In the genomic region with DNA sequence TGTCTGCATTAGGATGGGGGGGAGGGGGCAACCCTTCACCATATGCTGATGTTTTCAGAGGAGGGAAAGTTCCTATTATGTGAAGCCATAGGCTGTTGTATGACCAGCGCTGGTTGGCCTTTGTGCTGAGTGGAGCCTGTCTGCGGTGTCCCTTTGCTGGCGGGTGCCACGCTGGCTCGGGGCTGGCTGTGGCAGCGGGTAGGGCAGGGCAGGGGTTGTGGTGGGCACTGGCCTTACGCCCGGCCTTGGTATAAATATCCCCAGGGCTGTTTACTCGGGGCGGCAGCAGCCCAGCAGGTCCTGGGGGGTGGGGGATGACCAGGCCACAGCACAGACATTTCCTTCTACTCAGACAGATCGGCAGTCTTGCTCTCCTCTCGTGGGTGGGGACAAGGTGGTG, we compare ENCODE assay signal across 7 mouse cellular contexts. TPM values are rescaled to one million over a fixed set of nuclear protein-coding genes. Genes with fewer than 3 reads are reported as not detected.
DNase-seq lines count a peak whose midpoint lies in the region; ATAC-seq and TF ChIP-seq lines count a peak whose summit lies in the region.

No protein-coding gene starts in this region.

- H3K36me3 ChIP-seq in forebrain, embryonic 15.5 days = peaks cover 29% of the 10 kb centered on the region
- H3K36me3 ChIP-seq in hindbrain, postnatal 0 days (ENCODE audit: insufficient read depth, low read length) = peaks cover 17% of the 10 kb centered on the region
- peaks cover 16% of the 10 kb centered on the region for H3K36me3 ChIP-seq in midbrain, embryonic 11.5 days (ENCODE audit: control insufficient read depth, insufficient read depth, low read length)

- H3K9me3 ChIP-seq in forebrain, embryonic 15.5 days = no peaks in the 10 kb centered on the region
- H3K9me3 ChIP-seq in hindbrain, postnatal 0 days (ENCODE audit: low read length) = no peaks in the 10 kb centered on the region
- no peaks in the 10 kb centered on the region for H3K9me3 ChIP-seq in midbrain, embryonic 11.5 days (ENCODE audit: control insufficient read depth, low read length)

- ATAC-seq in forebrain, embryonic 15.5 days (replicated peaks) = 0 out of 2 replicates have a peak, but pooled peaks have one; percentile 30
- peak; percentile 15 for ATAC-seq in hindbrain, postnatal 0 days
- peak; percentile 20; the same call in 1 of the 2 replicates for ATAC-seq in midbrain, embryonic 11.5 days (ENCODE audit: low FRiP score)

- peaks cover 29% of the 10 kb centered on the region for H3K4me1 ChIP-seq in lung, adult 2 months (ENCODE audit: control insufficient read depth, insufficient read depth, low read length)
- peaks cover 8% of the 10 kb centered on the region for H3K4me1 ChIP-seq in forebrain, embryonic 15.5 days
- peaks cover 15% of the 10 kb centered on the region for H3K4me1 ChIP-seq in hindbrain, postnatal 0 days (ENCODE audit: insufficient read depth, low read length)
- H3K4me1 ChIP-seq in midbrain, embryonic 11.5 days (ENCODE audit: control insufficient read depth, insufficient read depth, low read length) = peaks cover 16% of the 10 kb centered on the region

- H3K27ac ChIP-seq in forebrain, embryonic 15.5 days (replicated peaks) = no peak overlapping the region
- no peak overlapping the region; the same call in 1 of the 2 replicates for H3K27ac ChIP-seq in hindbrain, postnatal 0 days
- no peak overlapping the region for H3K27ac ChIP-seq in midbrain, embryonic 11.5 days (ENCODE audit: low read depth, low read length)

- peak; percentile 49 to 68 for DNase-seq in lung, adult 18-20 months
- DNase-seq in lung, adult 2 months = no peak
- DNase-seq in hindbrain, postnatal 0 days (ENCODE audit: low spot score) = peak; percentile 18
- DNase-seq in midbrain, embryonic 11.5 days (ENCODE audit: low spot score, missing footprints) = no peak
- DNase-seq in urinary bladder, postnatal 25 days (ENCODE audit: low spot score) = no peak
- no peak for DNase-seq in adipocyte (ENCODE audit: low spot score)

- H3K9ac ChIP-seq in forebrain, embryonic 15.5 days (replicated peaks) = no peak overlapping the region
- 0 out of 2 replicates have a peak overlapping the region, but pooled peaks have one; percentile 28 for H3K9ac ChIP-seq in hindbrain, postnatal 0 days (replicated peaks; ENCODE audit: low read length)
- H3K9ac ChIP-seq in midbrain, embryonic 11.5 days (ENCODE audit: low read length) = peak overlapping the region; percentile 47

- TF ChIP-seq POLR2A in lung, adult 2 months (IDR thresholded peaks at IDR 0.05; ENCODE audit: borderline replicate concordance, extremely low read depth, low read depth, low read length) = no peak

- H3K4me2 ChIP-seq in forebrain, embryonic 15.5 days (replicated peaks) = no peak overlapping the region
- H3K4me2 ChIP-seq in hindbrain, postnatal 0 days (ENCODE audit: low read depth, low read length) = peak overlapping the region; percentile 23; the same call in 1 of the 2 replicates
- H3K4me2 ChIP-seq in midbrain, embryonic 11.5 days = peak overlapping the region; percentile 22; the same call in 1 of the 2 replicates

- WGBS in lung, adult 2 months = 15% methylated on average over 12 of the region's 12 CpGs
- 14% methylated on average over 12 of the region's 12 CpGs for WGBS in forebrain, embryonic 15.5 days
- 9% methylated on average over 12 of the region's 12 CpGs for WGBS in hindbrain, postnatal 0 days
- 18% methylated on average over 12 of the region's 12 CpGs for WGBS in midbrain, embryonic 11.5 days

- no peaks in the 10 kb centered on the region for H3K27me3 ChIP-seq in forebrain, embryonic 15.5 days
- H3K27me3 ChIP-seq in hindbrain, postnatal 0 days (ENCODE audit: insufficient read depth, low read length) = no peaks in the 10 kb centered on the region
- H3K27me3 ChIP-seq in midbrain, embryonic 11.5 days (ENCODE audit: control insufficient read depth, insufficient read depth, low read length) = no peaks in the 10 kb centered on the region

- H3K4me3 ChIP-seq in lung, adult 2 months (replicated peaks; ENCODE audit: extremely low read depth, low read depth, low read length) = no peak overlapping the region
- no peak overlapping the region for H3K4me3 ChIP-seq in forebrain, embryonic 15.5 days
- H3K4me3 ChIP-seq in hindbrain, postnatal 0 days (ENCODE audit: low read length) = no peak overlapping the region
- H3K4me3 ChIP-seq in midbrain, embryonic 11.5 days (ENCODE audit: low read depth, low read length) = no peak overlapping the region

- TF ChIP-seq CTCF in lung, adult 2 months (IDR thresholded peaks at IDR 0.05; ENCODE audit: insufficient read depth, low read length) = no peak
- TF ChIP-seq CTCF in hindbrain, postnatal 0 days (IDR thresholded peaks at IDR 0.05; ENCODE audit: low read depth) = no peak

RNA-seq across cellular contexts. Expression of a gene that starts 8.9 kb away (rescaled TPM):
- 60.0 and 69.2 TPM in 2 replicates for polyA plus RNA-seq in lung, adult 2 months (2012; rRNA removed)
- 29.3 and 32.4 TPM in 2 replicates for polyA plus RNA-seq in forebrain, embryonic 15.5 days (2015; fragmentation: Nextera tagmentation; extraction: Ambion mirVana)
- total RNA-seq in hindbrain, postnatal 0 days (2014; rRNA removed) = 41.2 and 43.1 TPM in 2 replicates
- polyA plus RNA-seq in hindbrain, postnatal 0 days (2015; fragmentation: Nextera tagmentation; extraction: Ambion mirVana) = 23.1 and 26.6 TPM in 2 replicates
- polyA plus RNA-seq in midbrain, embryonic 11.5 days (2014; fragmentation: Nextera tagmentation; extraction: Ambion mirVana) = 26.8 and 32.1 TPM in 2 replicates

RNA-seq across cellular contexts. Expression of a gene that starts 23.2 kb away (rescaled TPM):
- polyA plus RNA-seq in lung, adult 2 months (2012; rRNA removed) = 68.3 and 71.1 TPM in 2 replicates
- 0.62 and 0.74 TPM in 2 replicates for polyA plus RNA-seq in forebrain, embryonic 15.5 days (2015; fragmentation: Nextera tagmentation; extraction: Ambion mirVana)
- 2.3 and 2.4 TPM in 2 replicates for total RNA-seq in hindbrain, postnatal 0 days (2014; rRNA removed)
- polyA plus RNA-seq in hindbrain, postnatal 0 days (2015; fragmentation: Nextera tagmentation; extraction: Ambion mirVana) = 0.76 and 0.98 TPM in 2 replicates
- polyA plus RNA-seq in midbrain, embryonic 11.5 days (2014; fragmentation: Nextera tagmentation; extraction: Ambion mirVana) = 0.78 and 1.4 TPM in 2 replicates

RNA-seq across cellular contexts. Expression of a gene that starts 29.4 kb away (rescaled TPM):
- 51.7 and 53.4 TPM in 2 replicates for polyA plus RNA-seq in lung, adult 2 months (2012; rRNA removed)
- 39.2 and 39.4 TPM in 2 replicates for polyA plus RNA-seq in forebrain, embryonic 15.5 days (2015; fragmentation: Nextera tagmentation; extraction: Ambion mirVana)
- 29.5 and 51.3 TPM in 2 replicates for total RNA-seq in hindbrain, postnatal 0 days (2014; rRNA removed)
- 50.8 and 55.6 TPM in 2 replicates for polyA plus RNA-seq in hindbrain, postnatal 0 days (2015; fragmentation: Nextera tagmentation; extraction: Ambion mirVana)
- polyA plus RNA-seq in midbrain, embryonic 11.5 days (2014; fragmentation: Nextera tagmentation; extraction: Ambion mirVana) = 30.7 and 31.1 TPM in 2 replicates

RNA-seq across cellular contexts. Expression of a gene that starts 35.0 kb away (rescaled TPM):
- polyA plus RNA-seq in lung, adult 2 months (2012; rRNA removed) = 0.37 and 0.86 TPM in 2 replicates
- polyA plus RNA-seq in forebrain, embryonic 15.5 days (2015; fragmentation: Nextera tagmentation; extraction: Ambion mirVana) = 14.4 and 17.0 TPM in 2 replicates
- 62.1 and 115 TPM in 2 replicates for total RNA-seq in hindbrain, postnatal 0 days (2014; rRNA removed)
- polyA plus RNA-seq in hindbrain, postnatal 0 days (2015; fragmentation: Nextera tagmentation; extraction: Ambion mirVana) = 182 and 185 TPM in 2 replicates
- polyA plus RNA-seq in midbrain, embryonic 11.5 days (2014; fragmentation: Nextera tagmentation; extraction: Ambion mirVana) = 0.99 and 1.6 TPM in 2 replicates

RNA-seq across cellular contexts. Expression of a gene that starts 44.6 kb away (rescaled TPM):
- 43.8 and 49.9 TPM in 2 replicates for polyA plus RNA-seq in lung, adult 2 months (2012; rRNA removed)
- 51.8 and 53.5 TPM in 2 replicates for polyA plus RNA-seq in forebrain, embryonic 15.5 days (2015; fragmentation: Nextera tagmentation; extraction: Ambion mirVana)
- 116 and 128 TPM in 2 replicates for total RNA-seq in hindbrain, postnatal 0 days (2014; rRNA removed)
- 43.4 and 44.6 TPM in 2 replicates for polyA plus RNA-seq in hindbrain, postnatal 0 days (2015; fragmentation: Nextera tagmentation; extraction: Ambion mirVana)
- 69.2 and 74.2 TPM in 2 replicates for polyA plus RNA-seq in midbrain, embryonic 11.5 days (2014; fragmentation: Nextera tagmentation; extraction: Ambion mirVana)

Comparison
In these comparisons a context has a peak if more than half of its experiments do, and no peak if none do; other contexts are left out.
1. DNase-seq: peak in lung, adult 18-20 months (2 of 2) and hindbrain, postnatal 0 days (single experiment); none in lung, adult 2 months (single experiment), midbrain, embryonic 11.5 days (single experiment), urinary bladder, postnatal 25 days (single experiment) and adipocyte (single experiment).
2. RNA of a gene that starts 23.2 kb away (polyA plus RNA-seq): 68.3 to 71.1 TPM in lung, adult 2 months; 0.76 to 0.98 TPM in hindbrain, postnatal 0 days, 0.78 to 1.4 TPM in midbrain, embryonic 11.5 days and 0.62 to 0.74 TPM in forebrain, embryonic 15.5 days; every median in the first group is over 10 times any median in the second.
3. Peak in every context shown above with its lines, with median percentiles within 50 percentile points of each other: ATAC-seq.